Mouse (Mus musculus): ENCODE results near the gene Fry. TPM values are rescaled to one million over a fixed set of nuclear protein-coding genes. Genes with fewer than 3 reads are reported as not detected.

Gene Fry
- total and polyA plus RNA-seq, 2 experiments from 2014 or later: 47.6 to 130 TPM

DNA sequence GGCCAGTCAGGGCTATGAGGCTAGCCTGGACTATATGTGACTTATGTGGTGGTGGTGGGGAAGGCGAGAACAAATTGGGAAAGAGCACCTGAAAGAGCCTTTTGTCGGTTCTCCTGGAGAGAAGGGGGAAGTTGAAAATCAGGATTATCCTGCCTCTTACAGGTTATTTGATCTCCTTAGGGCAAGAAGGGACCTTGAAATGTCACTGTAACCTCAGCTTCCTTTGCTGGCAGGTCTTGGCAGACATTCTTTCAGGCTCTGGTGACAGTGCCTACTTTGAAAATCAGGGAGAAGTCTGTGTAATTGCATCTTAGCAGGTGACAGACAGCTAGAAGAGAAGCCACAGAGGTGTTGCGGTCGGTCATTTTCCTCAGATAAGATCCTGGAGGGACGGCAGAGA is 184.6 kb downstream of the Fry start:
- Histone ChIP-seq H3K36me3 (ENCODE audit: insufficient read depth) (no peaks in the 10 kb centered on the region), H3K27me3 (ENCODE audit: insufficient read depth, low read length) (no peaks in the 10 kb centered on the region), H3K27ac (ENCODE audit: low read depth, low read length) (no peak overlapping the region), H3K4me1 (ENCODE audit: insufficient read depth) (no peaks in the 10 kb centered on the region), H3K4me3 (ENCODE audit: low read depth, low read length) (no peak overlapping the region), H3K9me3 (ENCODE audit: low read length) (no peaks in the 10 kb centered on the region), H3K9ac (no peak overlapping the region), H3K4me2 (ENCODE audit: low read depth) (no peak overlapping the region)
- 77% methylated on average over 5 of the region's 5 CpGs for WGBS
- TF ChIP-seq CTCF (IDR thresholded peaks at IDR 0.05; ENCODE audit: low read depth): no peak
- DNase-seq: no peak
- ATAC-seq: no peak

DNA sequence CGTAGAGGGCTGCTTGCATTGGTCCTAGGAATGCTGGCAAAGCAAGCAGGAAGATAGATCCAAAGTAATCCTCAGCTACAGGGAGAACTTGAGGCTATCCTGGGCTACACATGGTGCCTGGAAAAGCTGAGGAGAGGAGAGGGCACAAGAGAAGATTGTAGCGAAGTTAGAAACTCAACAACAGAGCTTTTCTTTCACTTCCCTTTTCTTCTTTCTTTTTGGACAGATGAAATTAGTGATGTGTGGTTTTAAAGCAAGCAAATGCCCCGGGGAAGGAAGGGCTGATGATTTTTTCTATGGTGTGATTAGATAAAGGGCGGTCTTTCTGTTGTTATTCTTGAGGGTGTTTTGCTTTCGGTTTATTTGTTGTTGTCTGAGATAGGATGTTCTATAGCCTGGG is 188.1 kb downstream of the Fry start:
- Histone ChIP-seq H3K9ac (no peak overlapping the region), H3K9me3 (ENCODE audit: low read length) (no peaks in the 10 kb centered on the region), H3K36me3 (ENCODE audit: insufficient read depth) (peaks cover 13% of the 10 kb centered on the region; the same call in 1 of the 2 replicates), H3K27ac (ENCODE audit: low read depth, low read length) (no peak overlapping the region), H3K27me3 (ENCODE audit: insufficient read depth, low read length) (no peaks in the 10 kb centered on the region), H3K4me3 (ENCODE audit: low read depth, low read length) (no peak overlapping the region), H3K4me2 (ENCODE audit: low read depth) (no peak overlapping the region), H3K4me1 (ENCODE audit: insufficient read depth) (no peaks in the 10 kb centered on the region)
- no peak for ATAC-seq
- TF ChIP-seq CTCF (IDR thresholded peaks at IDR 0.05; ENCODE audit: low read depth): no peak
- DNase-seq: no peak
- WGBS: 90% methylated on average over 5 of the region's 5 CpGs

DNA sequence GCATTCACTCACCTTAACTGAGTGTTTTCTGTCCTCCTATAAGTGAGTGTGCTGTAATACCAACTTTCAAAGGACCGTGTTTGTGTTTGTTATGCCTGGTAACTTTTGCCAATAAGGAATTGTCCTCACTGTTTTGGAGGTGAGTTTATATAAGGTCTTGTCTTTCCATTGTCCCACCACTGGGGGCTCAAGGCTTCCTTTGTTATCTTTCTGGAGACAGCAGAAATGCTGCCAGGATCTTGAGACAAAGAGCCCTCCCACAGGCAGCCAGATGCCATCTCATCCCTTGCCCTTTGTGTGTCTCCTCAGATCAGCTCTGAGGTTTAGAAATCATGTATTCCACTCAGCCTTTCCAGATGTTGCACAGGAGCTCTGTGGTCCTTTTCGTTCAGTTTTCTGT is 194.8 kb downstream of the Fry start:
- no peak for ATAC-seq

DNA sequence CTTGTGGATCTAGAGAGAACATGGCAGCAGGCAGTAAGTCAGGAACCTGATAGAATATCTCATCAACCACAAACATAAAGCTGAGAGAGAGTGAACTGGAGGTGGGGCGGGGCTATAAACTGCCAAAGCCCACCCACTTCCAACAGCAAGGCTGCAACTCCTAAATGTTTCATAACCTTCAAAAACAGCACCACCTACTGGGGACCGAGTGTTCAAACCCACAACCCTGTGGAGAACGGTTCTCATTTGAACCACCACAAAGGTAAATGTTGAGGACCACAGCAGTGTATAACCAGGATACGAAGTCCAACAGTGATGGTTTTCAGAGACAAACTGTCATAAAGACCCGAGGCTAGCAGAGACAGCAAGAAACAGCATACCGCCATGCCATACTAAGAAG is 196.1 kb downstream of the Fry start:
- no peak overlapping the region for H3K4me2 ChIP-seq (ENCODE audit: low read depth)
- ATAC-seq (no peak), DNase-seq (no peak)
- no peak overlapping the region for H3K4me3 ChIP-seq (ENCODE audit: low read depth, low read length)
- H3K36me3 ChIP-seq (ENCODE audit: insufficient read depth): peaks cover 16% of the 10 kb centered on the region; the same call in 1 of the 2 replicates
- no peak overlapping the region for H3K27ac ChIP-seq (ENCODE audit: low read depth, low read length)
- no peak overlapping the region for H3K9ac ChIP-seq
- H3K9me3 ChIP-seq (ENCODE audit: low read length): no peaks in the 10 kb centered on the region
- TF ChIP-seq CTCF (IDR thresholded peaks at IDR 0.05; ENCODE audit: low read depth): 0 out of 2 replicates have a peak, but pooled peaks have one; percentile 6
- no peaks in the 10 kb centered on the region for H3K27me3 ChIP-seq (ENCODE audit: insufficient read depth, low read length)
- WGBS: 93% methylated on average over 6 of the region's 6 CpGs
- H3K4me1 ChIP-seq (ENCODE audit: insufficient read depth): no peaks in the 10 kb centered on the region

More for the DNA sequence above, 194.8 kb downstream of the Fry start:
- Histone ChIP-seq H3K4me2 (ENCODE audit: low read depth) (no peak overlapping the region), H3K36me3 (ENCODE audit: insufficient read depth) (peaks cover 16% of the 10 kb centered on the region; the same call in 1 of the 2 replicates), H3K4me3 (ENCODE audit: low read depth, low read length) (no peak overlapping the region), H3K27ac (ENCODE audit: low read depth, low read length) (no peak overlapping the region), H3K4me1 (ENCODE audit: insufficient read depth) (no peaks in the 10 kb centered on the region), H3K9ac (no peak overlapping the region), H3K9me3 (ENCODE audit: low read length) (no peaks in the 10 kb centered on the region), H3K27me3 (ENCODE audit: insufficient read depth, low read length) (no peaks in the 10 kb centered on the region)
- no peak for DNase-seq
- no peak; the same call in 1 of the 2 replicates for TF ChIP-seq CTCF (IDR thresholded peaks at IDR 0.05; ENCODE audit: low read depth)
- 68% methylated on average over 2 of the region's 2 CpGs for WGBS

DNA sequence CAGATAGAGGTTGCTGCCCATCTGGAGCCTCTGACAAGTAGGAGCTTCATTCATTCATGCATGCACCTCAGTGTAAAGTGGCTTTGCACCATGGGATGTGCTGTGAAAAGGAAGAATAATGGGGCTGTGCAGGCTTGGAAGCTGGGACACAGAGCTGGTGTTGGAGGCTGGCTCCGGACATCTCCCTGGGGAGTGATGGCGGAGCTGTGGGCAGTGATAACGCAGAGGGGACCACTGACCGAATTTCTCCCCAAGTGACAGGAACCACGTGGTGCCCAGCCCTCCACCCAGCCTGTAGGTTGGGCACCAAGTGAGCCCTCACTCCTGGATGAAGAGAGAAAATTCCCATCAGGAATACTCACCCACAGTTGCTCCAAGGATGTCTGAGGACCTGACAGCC is 207.0 kb downstream of the Fry start:
- Histone ChIP-seq H3K27me3 (ENCODE audit: insufficient read depth, low read length) (no peaks in the 10 kb centered on the region), H3K27ac (ENCODE audit: low read depth, low read length) (no peak overlapping the region), H3K36me3 (ENCODE audit: insufficient read depth) (0 out of 2 replicates have a peak, but pooled peaks cover 5% of the 10 kb centered on the region), H3K4me2 (ENCODE audit: low read depth) (no peak overlapping the region), H3K9ac (no peak overlapping the region), H3K9me3 (ENCODE audit: low read length) (no peaks in the 10 kb centered on the region), H3K4me1 (ENCODE audit: insufficient read depth) (no peaks in the 10 kb centered on the region), H3K4me3 (ENCODE audit: low read depth, low read length) (no peak overlapping the region)
- TF ChIP-seq CTCF (IDR thresholded peaks at IDR 0.05; ENCODE audit: low read depth): no peak
- no peak for DNase-seq
- no peak for ATAC-seq
- WGBS: 79% methylated on average over 5 of the region's 5 CpGs

DNA sequence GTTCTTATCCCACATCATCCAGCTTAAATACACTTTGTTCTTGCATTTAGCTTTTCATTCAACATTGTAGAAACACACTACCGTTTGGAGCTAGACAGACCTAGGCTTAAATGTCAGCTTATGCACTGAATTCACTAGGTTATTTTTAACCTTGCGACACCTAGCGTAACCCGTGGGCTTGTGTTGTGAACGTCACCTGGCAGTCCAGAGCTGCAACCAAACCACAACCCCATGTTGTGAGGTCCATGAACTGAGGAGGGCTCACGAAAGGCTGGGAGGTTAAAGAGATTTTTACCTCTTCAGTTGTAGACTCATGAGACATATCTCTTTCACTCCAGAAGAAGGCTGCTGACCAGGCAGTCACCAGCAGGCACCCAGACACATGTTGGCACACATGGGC is 210.2 kb downstream of the Fry start:
- 0 out of 2 replicates have a peak, but pooled peaks cover 5% of the 10 kb centered on the region for H3K36me3 ChIP-seq (ENCODE audit: insufficient read depth)
- no peak overlapping the region for H3K27ac ChIP-seq (ENCODE audit: low read depth, low read length)
- ATAC-seq (no peak), DNase-seq (no peak)
- no peak for TF ChIP-seq CTCF (IDR thresholded peaks at IDR 0.05; ENCODE audit: low read depth)
- 86% methylated on average over 6 of the region's 6 CpGs for WGBS
- H3K9me3 ChIP-seq (ENCODE audit: low read length): no peaks in the 10 kb centered on the region
- no peak overlapping the region for H3K4me3 ChIP-seq (ENCODE audit: low read depth, low read length)
- no peak overlapping the region for H3K9ac ChIP-seq
- no peak overlapping the region for H3K4me2 ChIP-seq (ENCODE audit: low read depth)
- H3K4me1 ChIP-seq (ENCODE audit: insufficient read depth): no peaks in the 10 kb centered on the region
- no peaks in the 10 kb centered on the region for H3K27me3 ChIP-seq (ENCODE audit: insufficient read depth, low read length)

DNA sequence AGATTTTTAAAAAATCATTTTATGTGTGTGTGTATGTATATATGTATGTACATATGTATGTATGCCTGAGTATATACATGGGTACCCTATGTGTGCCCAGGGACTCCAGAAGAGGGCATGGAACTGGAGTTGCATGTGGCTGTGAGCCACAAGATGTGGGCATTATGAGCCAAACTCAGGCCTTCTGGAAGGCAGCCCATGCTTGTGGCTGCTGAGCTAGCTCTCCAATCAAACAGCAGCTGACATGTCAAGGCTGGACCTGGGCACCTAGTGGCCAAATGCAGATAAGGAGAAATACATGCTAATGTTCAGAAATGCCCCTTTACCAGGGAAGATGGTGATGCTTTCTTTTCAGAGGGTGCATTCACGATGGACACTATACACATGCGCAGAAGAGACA is 213.4 kb downstream of the Fry start:
- TF ChIP-seq CTCF (IDR thresholded peaks at IDR 0.05; ENCODE audit: low read depth): peak; percentile 20; the same call in 1 of the 2 replicates
- Histone ChIP-seq H3K9ac (no peak overlapping the region), H3K4me3 (ENCODE audit: low read depth, low read length) (no peak overlapping the region), H3K9me3 (ENCODE audit: low read length) (no peaks in the 10 kb centered on the region), H3K4me2 (ENCODE audit: low read depth) (no peak overlapping the region), H3K27me3 (ENCODE audit: insufficient read depth, low read length) (no peaks in the 10 kb centered on the region), H3K36me3 (ENCODE audit: insufficient read depth) (no peaks in the 10 kb centered on the region), H3K27ac (ENCODE audit: low read depth, low read length) (0 out of 2 replicates have a peak overlapping the region, but pooled peaks have one; percentile 9), H3K4me1 (ENCODE audit: insufficient read depth) (no peaks in the 10 kb centered on the region)
- ATAC-seq: no peak
- 83% methylated on average over 2 of the region's 2 CpGs for WGBS
- no peak for DNase-seq
